Mouse (Mus musculus): ENCODE measurements at regions not wholly inside any gene's neighbourhood (a gene's known extent, or its start where the extent isn't known, plus 50 kb on each side); places are given as distances from the start of the nearest gene placed in this dataset.

DNA sequence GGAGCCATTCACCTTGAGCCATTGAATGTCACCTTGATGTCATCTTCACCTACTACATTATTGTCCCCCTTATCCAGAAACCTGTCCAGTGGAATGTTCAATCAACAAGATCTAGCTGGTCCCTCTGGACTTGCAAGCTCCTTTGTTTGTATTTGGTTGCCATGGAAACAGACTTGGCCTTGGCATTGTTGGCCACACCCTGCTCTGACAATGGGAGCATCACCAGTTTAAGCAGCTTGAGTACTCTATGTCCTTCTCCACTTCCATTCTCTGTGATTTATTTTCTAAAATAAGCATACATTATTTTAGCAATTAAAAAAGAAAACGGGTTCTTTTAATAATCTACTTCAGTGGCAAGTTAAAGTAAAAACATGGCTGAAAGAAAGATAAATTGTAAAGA lies 221.6 kb upstream of the Runx1 start:
- Histone ChIP-seq H3K27ac (replicated peaks; ENCODE audit: low read depth, low read length) (no peak overlapping the region), H3K9ac (ENCODE audit: low read length) (no peak overlapping the region), H3K27me3 (ENCODE audit: control insufficient read depth, insufficient read depth, low read length) (no peaks in the 10 kb centered on the region), H3K36me3 (ENCODE audit: control insufficient read depth, insufficient read depth, low read length) (no peaks in the 10 kb centered on the region), H3K4me1 (ENCODE audit: control insufficient read depth, insufficient read depth, low read length) (peaks cover 4% of the 10 kb centered on the region), H3K4me3 (ENCODE audit: low read depth, low read length) (no peak overlapping the region), H3K9me3 (ENCODE audit: control insufficient read depth, low read length) (no peaks in the 10 kb centered on the region), H3K4me2 (ENCODE audit: low read depth, severe bottlenecking) (no peak overlapping the region)
- 82% methylated on average over 1 of the region's 1 CpGs for WGBS
- ATAC-seq (ENCODE audit: insufficient number of reproducible peaks, low FRiP score, low TSS enrichment, low read depth) (no peak), DNase-seq (ENCODE audit: low spot score) (no peak)

DNA sequence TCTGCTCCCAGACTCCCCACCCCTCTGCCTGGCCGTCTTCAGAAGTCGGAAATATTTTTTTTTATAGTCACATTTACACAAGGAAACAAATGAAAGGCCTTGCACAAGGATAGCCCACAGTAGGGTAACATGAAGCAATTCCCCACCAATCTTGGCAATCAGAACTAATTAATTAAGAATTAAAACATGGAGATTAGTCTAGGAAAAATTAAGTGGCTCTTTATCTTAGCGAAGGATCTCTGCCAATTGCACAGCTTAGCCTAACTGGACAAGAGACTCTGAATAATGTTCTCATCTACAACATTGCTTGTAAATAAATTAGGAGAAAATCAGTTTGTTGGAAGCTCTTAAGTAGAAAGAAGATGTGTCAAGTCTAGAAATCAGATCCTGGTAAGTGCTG lies 220.3 kb upstream of the Runx1 start:
- no peaks in the 10 kb centered on the region for H3K9me3 ChIP-seq (ENCODE audit: control insufficient read depth, low read length)
- H3K4me3 ChIP-seq (ENCODE audit: low read depth, low read length): no peak overlapping the region
- H3K27ac ChIP-seq (replicated peaks; ENCODE audit: low read depth, low read length): no peak overlapping the region
- peaks cover 4% of the 10 kb centered on the region for H3K4me1 ChIP-seq (ENCODE audit: control insufficient read depth, insufficient read depth, low read length)
- H3K27me3 ChIP-seq (ENCODE audit: control insufficient read depth, insufficient read depth, low read length): no peaks in the 10 kb centered on the region
- no peak overlapping the region for H3K4me2 ChIP-seq (ENCODE audit: low read depth, severe bottlenecking)
- no peak overlapping the region for H3K9ac ChIP-seq (ENCODE audit: low read length)
- WGBS: 92% methylated on average over 3 of the region's 3 CpGs
- ATAC-seq (ENCODE audit: insufficient number of reproducible peaks, low FRiP score, low TSS enrichment, low read depth): no peak
- DNase-seq (ENCODE audit: low spot score): no peak
- no peaks in the 10 kb centered on the region for H3K36me3 ChIP-seq (ENCODE audit: control insufficient read depth, insufficient read depth, low read length)

DNA sequence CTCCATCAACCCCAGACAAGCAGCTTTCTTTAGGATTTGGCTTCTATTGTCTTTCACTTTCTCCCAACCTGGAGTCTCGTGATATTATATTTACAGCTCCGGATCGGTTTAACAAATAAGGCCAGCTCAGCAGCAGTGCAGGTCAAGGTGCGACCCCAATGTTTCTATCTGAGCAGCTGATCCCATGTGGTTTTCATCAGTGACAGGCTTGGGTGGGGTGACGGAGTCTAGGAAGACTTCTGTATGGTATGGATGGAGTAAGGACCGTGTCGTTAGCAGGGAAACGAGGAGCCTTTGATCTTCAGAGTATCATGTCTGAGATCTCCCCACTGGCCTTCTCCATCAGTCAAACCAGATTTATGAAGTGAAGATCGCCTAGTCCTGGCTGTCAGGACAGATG lies 217.4 kb upstream of the Runx1 start:
- DNase-seq (ENCODE audit: low spot score): no peak
- Histone ChIP-seq H3K27ac (replicated peaks; ENCODE audit: low read depth, low read length) (no peak overlapping the region), H3K9me3 (ENCODE audit: control insufficient read depth, low read length) (no peaks in the 10 kb centered on the region), H3K4me2 (ENCODE audit: low read depth, severe bottlenecking) (no peak overlapping the region), H3K36me3 (ENCODE audit: control insufficient read depth, insufficient read depth, low read length) (no peaks in the 10 kb centered on the region), H3K4me3 (ENCODE audit: low read depth, low read length) (no peak overlapping the region), H3K4me1 (ENCODE audit: control insufficient read depth, insufficient read depth, low read length) (peaks cover 4% of the 10 kb centered on the region), H3K27me3 (ENCODE audit: control insufficient read depth, insufficient read depth, low read length) (no peaks in the 10 kb centered on the region), H3K9ac (ENCODE audit: low read length) (no peak overlapping the region)
- ATAC-seq (ENCODE audit: insufficient number of reproducible peaks, low FRiP score, low TSS enrichment, low read depth): peak; percentile 62; the same call in 1 of the 2 replicates
- WGBS: 16% methylated on average over 9 of the region's 9 CpGs

DNA sequence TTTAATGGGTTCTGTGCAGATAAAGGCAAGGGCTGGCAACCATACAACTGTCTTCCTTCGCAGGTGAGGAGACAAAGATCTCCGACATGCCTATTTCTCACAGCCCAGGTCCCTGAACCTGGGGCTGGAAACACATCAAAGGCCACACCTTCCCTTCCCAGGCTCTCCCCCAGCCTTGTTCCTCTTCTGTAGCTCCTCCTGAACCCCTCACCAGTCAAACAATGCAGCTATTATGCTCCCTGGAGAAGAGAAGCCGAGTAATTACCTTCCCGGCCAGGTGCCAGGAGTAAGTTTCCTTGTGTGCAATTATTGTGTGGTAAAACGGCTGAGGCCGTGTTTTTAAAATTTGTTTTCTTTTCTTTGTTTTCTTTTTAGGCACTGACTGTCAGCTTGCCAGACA lies 217.0 kb upstream of the Runx1 start:
- H3K36me3 ChIP-seq (ENCODE audit: control insufficient read depth, insufficient read depth, low read length): no peaks in the 10 kb centered on the region
- no peaks in the 10 kb centered on the region for H3K9me3 ChIP-seq (ENCODE audit: control insufficient read depth, low read length)
- ATAC-seq (ENCODE audit: insufficient number of reproducible peaks, low FRiP score, low TSS enrichment, low read depth) (no peak), DNase-seq (ENCODE audit: low spot score) (peak; percentile 44)
- peaks cover 4% of the 10 kb centered on the region for H3K4me1 ChIP-seq (ENCODE audit: control insufficient read depth, insufficient read depth, low read length)
- H3K27ac ChIP-seq (replicated peaks; ENCODE audit: low read depth, low read length): no peak overlapping the region
- no peaks in the 10 kb centered on the region for H3K27me3 ChIP-seq (ENCODE audit: control insufficient read depth, insufficient read depth, low read length)
- H3K4me3 ChIP-seq (ENCODE audit: low read depth, low read length): no peak overlapping the region
- no peak overlapping the region for H3K9ac ChIP-seq (ENCODE audit: low read length)
- WGBS: 30% methylated on average over 6 of the region's 6 CpGs
- peak overlapping the region; percentile 10; the same call in 1 of the 2 replicates for H3K4me2 ChIP-seq (ENCODE audit: low read depth, severe bottlenecking)

DNA sequence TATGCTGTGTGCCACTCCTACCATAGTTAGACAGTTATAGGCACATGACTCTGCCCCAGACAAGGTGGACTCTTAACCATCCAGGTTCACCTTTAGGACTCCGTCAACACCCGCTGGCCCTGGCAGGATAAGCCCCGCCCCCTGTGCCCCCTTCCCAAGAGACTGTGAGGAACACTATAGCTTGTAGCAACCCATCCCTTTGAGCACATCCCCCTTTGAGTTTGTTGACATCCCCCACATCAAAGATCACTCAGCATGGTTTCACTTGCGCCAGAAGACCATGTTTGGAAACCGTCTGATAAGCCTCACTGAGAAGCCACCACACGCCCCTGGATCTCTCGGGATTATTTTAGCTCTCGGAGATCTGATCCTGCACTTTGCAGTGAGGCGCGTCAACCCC lies 216.5 kb upstream of the Runx1 start:
- H3K27me3 ChIP-seq (ENCODE audit: control insufficient read depth, insufficient read depth, low read length): no peaks in the 10 kb centered on the region
- peaks cover 4% of the 10 kb centered on the region for H3K4me1 ChIP-seq (ENCODE audit: control insufficient read depth, insufficient read depth, low read length)
- no peak overlapping the region for H3K9ac ChIP-seq (ENCODE audit: low read length)
- DNase-seq (ENCODE audit: low spot score): no peak
- no peak for ATAC-seq (ENCODE audit: insufficient number of reproducible peaks, low FRiP score, low TSS enrichment, low read depth)
- no peak overlapping the region; the same call in 1 of the 2 replicates for H3K4me2 ChIP-seq (ENCODE audit: low read depth, severe bottlenecking)
- no peaks in the 10 kb centered on the region for H3K9me3 ChIP-seq (ENCODE audit: control insufficient read depth, low read length)
- no peak overlapping the region for H3K4me3 ChIP-seq (ENCODE audit: low read depth, low read length)
- no peaks in the 10 kb centered on the region for H3K36me3 ChIP-seq (ENCODE audit: control insufficient read depth, insufficient read depth, low read length)
- H3K27ac ChIP-seq (replicated peaks; ENCODE audit: low read depth, low read length): no peak overlapping the region
- WGBS: 75% methylated on average over 10 of the region's 10 CpGs

DNA sequence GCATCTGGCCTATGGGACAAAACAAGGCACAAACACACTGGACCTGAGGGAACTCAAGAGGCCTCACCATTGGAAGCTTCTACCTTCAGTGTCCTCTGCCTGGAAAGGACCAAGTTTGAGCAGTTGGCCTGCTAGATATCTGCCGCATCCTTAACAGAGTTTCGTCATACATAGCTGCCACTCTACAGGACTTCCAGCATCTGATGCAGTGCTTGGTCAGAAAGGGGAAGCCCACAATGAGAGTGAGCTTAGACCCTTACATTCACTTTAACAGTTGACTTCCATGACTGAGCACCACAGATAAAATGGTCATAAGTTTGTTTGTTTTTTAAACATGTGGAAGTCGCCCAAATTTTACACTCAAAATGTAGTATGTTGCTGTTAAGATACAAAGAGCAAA lies 215.9 kb upstream of the Runx1 start:
- Histone ChIP-seq H3K4me1 (ENCODE audit: control insufficient read depth, insufficient read depth, low read length) (peaks cover 4% of the 10 kb centered on the region), H3K4me3 (ENCODE audit: low read depth, low read length) (no peak overlapping the region), H3K27ac (replicated peaks; ENCODE audit: low read depth, low read length) (no peak overlapping the region), H3K27me3 (ENCODE audit: control insufficient read depth, insufficient read depth, low read length) (no peaks in the 10 kb centered on the region), H3K9ac (ENCODE audit: low read length) (no peak overlapping the region), H3K9me3 (ENCODE audit: control insufficient read depth, low read length) (no peaks in the 10 kb centered on the region), H3K36me3 (ENCODE audit: control insufficient read depth, insufficient read depth, low read length) (no peaks in the 10 kb centered on the region), H3K4me2 (ENCODE audit: low read depth, severe bottlenecking) (no peak overlapping the region)
- no peak for DNase-seq (ENCODE audit: low spot score)
- no peak for ATAC-seq (ENCODE audit: insufficient number of reproducible peaks, low FRiP score, low TSS enrichment, low read depth)
- 94% methylated on average over 3 of the region's 3 CpGs for WGBS

DNA sequence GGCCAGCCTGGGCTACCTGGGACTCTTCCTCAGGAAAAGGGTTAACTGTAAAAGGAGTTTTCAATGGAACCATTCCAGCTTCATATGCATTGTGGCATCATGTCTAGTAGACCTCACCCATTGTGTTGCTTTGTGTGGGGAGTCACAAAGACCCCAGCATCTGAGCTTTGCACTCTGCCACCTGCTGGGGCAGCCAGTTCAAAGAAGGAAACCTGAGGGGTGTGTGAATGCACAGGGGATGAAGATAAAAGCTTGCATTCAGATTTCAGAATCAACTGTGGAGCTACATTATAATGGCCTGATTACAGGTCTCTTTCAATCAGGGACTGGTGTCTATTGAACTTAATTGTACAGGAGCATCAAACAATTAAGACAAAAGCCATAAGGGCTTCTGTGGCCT lies 215.4 kb upstream of the Runx1 start:
- peaks cover 4% of the 10 kb centered on the region for H3K4me1 ChIP-seq (ENCODE audit: control insufficient read depth, insufficient read depth, low read length)
- no peaks in the 10 kb centered on the region for H3K36me3 ChIP-seq (ENCODE audit: control insufficient read depth, insufficient read depth, low read length)
- ATAC-seq (ENCODE audit: insufficient number of reproducible peaks, low FRiP score, low TSS enrichment, low read depth): no peak

DNA sequence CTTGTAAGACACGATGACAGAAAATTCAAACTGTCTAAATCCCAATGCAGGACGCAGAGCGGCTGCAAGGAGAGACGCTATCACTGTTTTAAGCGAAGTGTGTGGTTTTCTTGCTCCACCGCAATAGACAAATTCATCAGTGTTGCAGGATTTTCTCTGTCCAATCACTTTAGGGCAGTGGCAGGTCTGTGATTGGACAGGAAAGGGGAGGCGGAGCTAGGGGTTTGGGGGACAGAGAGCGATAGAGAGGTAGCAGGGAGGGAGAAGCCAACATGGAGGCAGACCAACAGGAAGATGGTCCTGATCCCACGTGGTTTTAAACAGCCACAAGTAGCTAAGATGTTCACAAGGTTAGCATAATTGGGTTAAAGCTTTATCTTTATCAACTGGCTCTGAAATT lies 209.7 kb upstream of the Runx1 start:
- DNase-seq (ENCODE audit: low spot score): no peak
- H3K4me1 ChIP-seq (ENCODE audit: control insufficient read depth, insufficient read depth, low read length): no peaks in the 10 kb centered on the region
- no peaks in the 10 kb centered on the region for H3K36me3 ChIP-seq (ENCODE audit: control insufficient read depth, insufficient read depth, low read length)
- no peak overlapping the region for H3K9ac ChIP-seq (ENCODE audit: low read length)
- H3K27me3 ChIP-seq (ENCODE audit: control insufficient read depth, insufficient read depth, low read length): no peaks in the 10 kb centered on the region
- ATAC-seq (ENCODE audit: insufficient number of reproducible peaks, low FRiP score, low TSS enrichment, low read depth): no peak
- H3K27ac ChIP-seq (replicated peaks; ENCODE audit: low read depth, low read length): no peak overlapping the region
- H3K9me3 ChIP-seq (ENCODE audit: control insufficient read depth, low read length): no peaks in the 10 kb centered on the region
- H3K4me2 ChIP-seq (ENCODE audit: low read depth, severe bottlenecking): no peak overlapping the region
- 90% methylated on average over 9 of the region's 9 CpGs for WGBS
- H3K4me3 ChIP-seq (ENCODE audit: low read depth, low read length): no peak overlapping the region

More for the DNA sequence above, 215.4 kb upstream of the Runx1 start:
- H3K27ac ChIP-seq (replicated peaks; ENCODE audit: low read depth, low read length): no peak overlapping the region
- no peak overlapping the region for H3K4me3 ChIP-seq (ENCODE audit: low read depth, low read length)
- DNase-seq (ENCODE audit: low spot score): no peak
- no peaks in the 10 kb centered on the region for H3K9me3 ChIP-seq (ENCODE audit: control insufficient read depth, low read length)
- no peak overlapping the region for H3K9ac ChIP-seq (ENCODE audit: low read length)
- H3K4me2 ChIP-seq (ENCODE audit: low read depth, severe bottlenecking): no peak overlapping the region
- H3K27me3 ChIP-seq (ENCODE audit: control insufficient read depth, insufficient read depth, low read length): no peaks in the 10 kb centered on the region

DNA sequence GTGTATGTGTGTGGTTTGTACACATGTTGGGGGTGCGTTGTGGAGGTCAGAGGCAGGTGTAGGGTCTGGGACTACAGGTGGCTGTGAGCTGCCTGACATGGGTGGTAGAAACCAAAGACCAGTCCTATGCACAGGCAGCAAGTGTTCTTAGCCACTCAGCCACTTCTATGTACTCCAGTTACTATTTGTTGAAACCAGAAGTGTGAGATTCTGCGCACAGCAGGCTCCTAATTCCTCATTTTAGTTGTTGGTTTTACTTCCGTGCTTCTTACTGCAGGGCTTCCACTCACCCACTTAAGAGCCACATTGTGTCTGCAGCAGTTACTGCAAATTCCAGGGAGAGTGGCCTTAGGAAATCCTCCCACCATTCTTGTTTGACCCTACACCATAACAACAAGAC lies 208.0 kb upstream of the Runx1 start:
- Histone ChIP-seq H3K9me3 (ENCODE audit: control insufficient read depth, low read length) (no peaks in the 10 kb centered on the region), H3K4me2 (ENCODE audit: low read depth, severe bottlenecking) (no peak overlapping the region), H3K36me3 (ENCODE audit: control insufficient read depth, insufficient read depth, low read length) (no peaks in the 10 kb centered on the region), H3K4me1 (ENCODE audit: control insufficient read depth, insufficient read depth, low read length) (no peaks in the 10 kb centered on the region), H3K9ac (ENCODE audit: low read length) (no peak overlapping the region), H3K4me3 (ENCODE audit: low read depth, low read length) (no peak overlapping the region), H3K27me3 (ENCODE audit: control insufficient read depth, insufficient read depth, low read length) (no peaks in the 10 kb centered on the region), H3K27ac (replicated peaks; ENCODE audit: low read depth, low read length) (no peak overlapping the region)
- WGBS: 74% methylated on average over 3 of the region's 3 CpGs
- DNase-seq (ENCODE audit: low spot score) (no peak), ATAC-seq (ENCODE audit: insufficient number of reproducible peaks, low FRiP score, low TSS enrichment, low read depth) (no peak)

All from limb, embryonic 11.5 days (tissue).